Comparison of ENCODE assay signal across 24 mouse cellular contexts in genomic region chr3:88178986-88179385, GRCm38 (mm10). TPM values are rescaled to one million over a fixed set of nuclear protein-coding genes. Genes with fewer than 3 reads are reported as not detected.
DNase-seq lines count a peak whose midpoint lies in the region; ATAC-seq and TF ChIP-seq lines count a peak whose summit lies in the region.
"Had no signal": no experiment of that assay in that cellular context is flagged by ENCODE, and none has a peak within 500 bp of the region (broad histone marks: within the 10 kb centered on the region; RNA-seq: fewer than 3 reads in every experiment).

No protein-coding gene starts in this region.

- peak; percentile 46 for DNase-seq in cerebellum, adult 11-12 months
- peak; percentile 89 for DNase-seq in heart, adult 11 months
- DNase-seq in heart, adult 9 months (ENCODE audit: low spot score in 2 of 2) = no peak
- no peak for DNase-seq in right cerebral cortex, postnatal 4 days
- DNase-seq: adrenal gland, adult 2 months; adrenal gland, postnatal 14 days; B cell, adult 2 months; cerebellum, adult 2 months; cerebellum, postnatal 14 days; forebrain, postnatal 0 days; gastrocnemius, postnatal 25 days; heart, postnatal 10 days; heart, postnatal 36 days; kidney, adult 2 months had no signal

- no peaks in the 10 kb centered on the region for H3K27me3 ChIP-seq in ES-Bruce4 (ENCODE audit: control insufficient read depth, insufficient read depth, low read length, poor library complexity, severe bottlenecking)
- H3K27me3 ChIP-seq: CH12.LX; hindbrain, embryonic 15.5 days had no signal

- no peaks in the 10 kb centered on the region for H3K4me1 ChIP-seq in ES-Bruce4 (ENCODE audit: control insufficient read depth, insufficient read depth, low read length)
- H3K4me1 ChIP-seq: embryonic facial prominence, embryonic 12.5 days had no signal

- no peak for TF ChIP-seq POLR2A in ES-Bruce4 (IDR thresholded peaks at IDR 0.05; ENCODE audit: insufficient read depth, low read length)

- no peak for TF ChIP-seq EP300 in ES-Bruce4 (IDR thresholded peaks at IDR 0.05; ENCODE audit: insufficient read depth, low read depth, low read length)

- no peak overlapping the region for H3K4me3 ChIP-seq in ES-Bruce4 (ENCODE audit: low read depth, low read length)

- no peaks in the 10 kb centered on the region; the same call in 1 of the 2 replicates for H3K36me3 ChIP-seq in ES-Bruce4 (ENCODE audit: control insufficient read depth, insufficient read depth, low read length, poor library complexity, severe bottlenecking)
- H3K36me3 ChIP-seq: embryonic facial prominence, embryonic 12.5 days; heart, embryonic 15.5 days; hindbrain, embryonic 15.5 days had no signal

- no peak overlapping the region for H3K27ac ChIP-seq in ES-Bruce4 (ENCODE audit: insufficient read depth, low read length)

- ATAC-seq in cerebellum, adult (ENCODE audit: insufficient number of reproducible peaks, low FRiP score, low TSS enrichment) = no peak
- ATAC-seq: intestine, postnatal 0 days had no signal

- TF ChIP-seq CTCF in ES-Bruce4 (IDR thresholded peaks at IDR 0.05; ENCODE audit: low read depth, low read length) = no peak

- H3K9me3 ChIP-seq in ES-Bruce4 (replicated peaks; ENCODE audit: control insufficient read depth, insufficient read depth, low read length, poor library complexity, severe bottlenecking) = no peaks in the 10 kb centered on the region
- H3K9me3 ChIP-seq: embryonic facial prominence, embryonic 12.5 days; embryonic facial prominence, embryonic 15.5 days; heart, embryonic 12.5 days; heart, embryonic 15.5 days; hindbrain, embryonic 10.5 days; hindbrain, embryonic 15.5 days had no signal

- H3K9ac ChIP-seq in ES-Bruce4 (ENCODE audit: low read depth, poor library complexity, severe bottlenecking) = 0 out of 2 replicates have a peak overlapping the region, but pooled peaks have one; percentile 25
- H3K9ac ChIP-seq: embryonic facial prominence, embryonic 12.5 days; heart, embryonic 12.5 days; heart, embryonic 15.5 days; hindbrain, embryonic 15.5 days had no signal

RNA-seq across cellular contexts. Expression of gene Mef2d, which starts 36.8 kb away (rescaled TPM):
- 41.5 and 48.1 TPM in 2 replicates for polyA plus RNA-seq in ES-Bruce4 (2011; ENCODE audit: insufficient read depth, insufficient read length, low read depth, missing spikeins)

Comparison
In these comparisons a context has a peak if more than half of its experiments do, and no peak if none do; other contexts are left out.
1. DNase-seq: peak in cerebellum, adult 11-12 months (single experiment) and heart, adult 11 months (single experiment); none in heart, adult 9 months (0 of 2) and right cerebral cortex, postnatal 4 days (single experiment).